Mouse (Mus musculus): ENCODE measurements around the gene Gps1.
"Not testable (repeated sequence)": the region's sequence is repeated elsewhere in the genome, so short reads cannot be mapped to it uniquely, and the experiment has no call there.

The Gps1 gene

DNA sequence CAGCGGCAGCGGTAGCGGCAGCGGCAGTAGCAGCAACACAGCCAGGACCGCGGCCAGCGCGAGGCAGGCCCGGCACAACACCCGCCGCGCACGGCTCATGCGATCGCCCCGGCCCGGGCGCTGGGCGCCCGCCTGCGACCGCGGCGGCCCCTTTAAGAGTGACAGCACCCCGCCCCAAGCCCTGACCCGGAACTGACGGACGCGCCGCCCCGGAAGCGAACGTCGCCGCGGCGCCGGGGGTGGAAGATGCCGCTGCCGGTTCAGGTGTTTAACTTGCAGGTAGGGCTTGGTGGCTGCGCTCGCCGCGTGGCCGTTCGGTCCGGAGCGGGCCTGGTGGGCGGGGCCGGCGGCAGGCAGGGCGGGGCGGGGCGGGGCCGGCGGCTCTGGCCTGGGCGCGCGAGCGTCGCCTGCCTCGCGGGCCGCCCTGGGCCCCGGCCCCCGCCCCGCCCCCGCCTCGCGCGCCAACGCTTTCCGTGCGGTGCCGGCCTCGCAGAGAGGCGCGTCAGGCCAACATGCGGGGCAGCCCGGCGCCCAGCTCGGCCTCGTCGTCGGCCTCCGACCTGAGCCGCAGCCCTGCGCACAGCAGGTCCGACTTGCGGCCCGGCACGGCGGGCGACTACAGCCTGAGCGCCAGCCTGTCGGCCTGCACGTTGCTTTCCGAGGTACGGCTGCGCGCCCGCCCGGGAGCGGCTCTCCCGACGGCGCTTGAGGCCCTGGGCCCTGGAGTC is at the start of gene Gps1, which contains the start of gene Rfng:
Gene Gps1, plus strand, starts transcription at position 209 of the 728 bp plus-strand sequence.
Gene Rfng, minus strand, starts transcription at position 144 of the 728 bp plus-strand sequence.
- DNase-seq (ENCODE audit: low read depth, low spot score) = peak; percentile 87

DNA sequence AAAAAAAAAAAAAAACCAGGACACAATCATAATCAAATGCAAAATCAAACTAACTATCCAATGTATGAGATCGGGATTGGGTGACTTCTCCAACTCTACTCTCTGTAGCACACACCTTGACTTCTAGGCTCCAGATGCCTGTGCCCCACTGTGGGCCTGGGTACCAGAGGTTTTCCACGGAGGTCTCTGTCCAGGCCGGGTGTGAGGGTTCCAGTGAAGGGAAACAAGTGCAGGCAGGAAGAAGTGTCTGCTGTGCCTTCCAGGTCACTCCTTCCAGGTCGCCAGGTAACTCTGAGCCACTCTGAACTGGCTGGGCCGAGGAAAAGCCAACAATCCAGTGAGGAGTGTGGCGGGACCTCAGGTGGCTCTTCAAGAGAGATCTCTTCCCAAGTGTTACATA is 47.6 kb upstream of the Gps1 start:
- DNase-seq (ENCODE audit: low read depth, low spot score) = no peak

DNA sequence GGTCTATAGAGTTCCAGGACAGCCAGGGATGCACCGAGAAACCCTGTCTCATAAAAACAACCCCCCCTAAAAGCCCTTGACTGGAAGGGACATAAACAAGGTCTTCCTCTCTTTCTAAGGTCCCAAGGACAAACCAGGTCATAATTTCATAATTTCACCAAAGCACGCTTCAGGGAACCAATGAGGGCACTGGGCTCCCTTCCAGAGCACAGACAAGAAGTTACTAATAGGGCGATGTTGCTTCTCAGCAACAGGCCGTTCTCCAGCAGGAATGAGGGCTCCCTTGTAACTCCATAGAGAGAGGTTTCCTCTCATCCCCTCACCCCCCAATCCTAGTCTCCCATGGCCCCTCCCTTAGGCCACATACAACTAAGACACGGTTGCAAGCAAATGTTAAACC is 43.1 kb upstream of the Gps1 start:
- no peak for DNase-seq (ENCODE audit: low read depth, low spot score)

DNA sequence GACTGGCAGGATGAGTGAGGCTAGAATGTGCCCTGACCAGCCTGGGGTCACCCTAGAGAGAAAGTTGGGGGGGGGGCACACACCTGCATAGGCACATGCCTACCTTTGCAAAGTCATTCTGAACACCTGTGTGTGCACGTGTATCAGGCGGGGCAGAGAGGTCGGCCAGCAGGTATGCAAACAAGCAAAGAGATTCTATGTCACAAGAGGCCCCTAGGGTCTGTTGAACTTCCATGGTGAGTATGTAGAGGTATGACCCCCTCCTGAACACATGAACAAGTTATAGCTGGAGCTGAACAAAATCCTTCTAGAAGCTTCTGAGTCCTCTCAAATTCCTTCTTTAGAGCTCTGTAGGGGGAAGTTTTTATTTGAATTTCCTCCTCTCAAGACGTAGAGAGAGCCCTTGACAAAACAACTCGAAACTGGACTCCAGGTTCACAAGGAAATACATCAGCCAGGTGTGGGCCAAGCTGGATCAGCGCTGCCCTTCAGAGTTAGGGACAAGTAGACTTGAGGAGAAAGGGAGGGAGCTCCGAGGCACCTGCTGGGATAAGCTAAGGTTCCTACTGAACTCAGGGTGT is 39.9 kb upstream of the Gps1 start:
- peak; percentile 37 for DNase-seq (ENCODE audit: low read depth, low spot score)

DNA sequence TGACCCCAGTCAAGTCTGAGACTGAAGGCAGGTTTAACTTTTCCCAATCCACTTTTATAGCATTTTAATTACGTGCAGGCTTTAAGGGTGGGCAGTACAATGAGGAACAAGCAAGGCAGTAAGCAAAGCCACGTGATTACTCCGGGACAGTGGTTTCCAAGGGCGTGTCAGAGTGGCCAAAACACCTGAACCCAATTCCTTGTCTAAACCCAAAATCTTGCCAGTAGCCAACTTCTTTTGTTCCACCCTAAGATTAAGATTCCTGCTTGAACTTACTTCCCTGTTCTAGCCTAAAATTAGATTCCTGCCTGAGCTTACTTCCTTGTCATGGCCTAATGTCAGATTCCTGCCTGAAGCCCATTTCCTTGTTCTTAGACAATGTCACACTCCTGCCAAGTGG is 36.1 kb upstream of the Gps1 start:
- no peak for DNase-seq (ENCODE audit: low read depth, low spot score)

DNA sequence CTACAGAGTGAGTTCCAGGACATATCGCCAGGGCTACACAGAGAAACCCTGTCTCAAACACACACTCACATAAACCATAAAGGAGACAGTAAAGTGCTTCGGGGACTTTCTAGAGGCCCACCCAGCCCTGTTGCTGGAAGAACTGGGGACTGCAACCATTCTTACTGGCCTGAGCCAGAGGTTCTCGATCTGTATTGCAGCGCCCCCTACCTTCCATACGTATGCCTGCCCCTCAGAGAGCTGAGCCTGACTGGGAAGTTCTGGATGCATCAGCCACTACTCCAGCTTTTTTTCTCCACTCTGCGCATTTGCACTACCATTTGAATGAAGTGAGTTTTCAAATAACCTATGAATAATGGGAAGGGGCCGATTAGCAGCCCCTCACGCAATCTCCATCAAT is 34.6 kb upstream of the Gps1 start:
- peak; percentile 66 for DNase-seq (ENCODE audit: low read depth, low spot score)

DNA sequence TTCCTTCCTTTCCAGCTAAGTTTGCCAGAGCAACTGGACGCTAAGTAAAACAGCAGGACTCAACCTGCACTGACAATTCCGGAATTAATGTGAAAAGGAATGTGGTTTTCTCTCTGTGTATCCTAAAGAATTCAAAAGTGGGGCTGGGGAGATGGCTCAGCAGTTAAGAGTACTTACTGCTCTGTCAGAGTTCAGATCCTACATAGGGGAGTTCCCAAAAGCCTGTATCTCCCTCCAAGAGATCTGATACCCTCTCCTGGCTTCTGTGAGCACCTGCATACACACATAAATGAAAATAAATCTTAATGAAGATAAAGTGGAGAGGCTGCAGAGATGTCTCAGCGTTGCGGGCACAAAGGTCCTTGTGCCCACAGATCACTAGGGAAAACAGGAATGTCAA is 32.5 kb upstream of the Gps1 start:
- no peak for DNase-seq (ENCODE audit: low read depth, low spot score)

DNA sequence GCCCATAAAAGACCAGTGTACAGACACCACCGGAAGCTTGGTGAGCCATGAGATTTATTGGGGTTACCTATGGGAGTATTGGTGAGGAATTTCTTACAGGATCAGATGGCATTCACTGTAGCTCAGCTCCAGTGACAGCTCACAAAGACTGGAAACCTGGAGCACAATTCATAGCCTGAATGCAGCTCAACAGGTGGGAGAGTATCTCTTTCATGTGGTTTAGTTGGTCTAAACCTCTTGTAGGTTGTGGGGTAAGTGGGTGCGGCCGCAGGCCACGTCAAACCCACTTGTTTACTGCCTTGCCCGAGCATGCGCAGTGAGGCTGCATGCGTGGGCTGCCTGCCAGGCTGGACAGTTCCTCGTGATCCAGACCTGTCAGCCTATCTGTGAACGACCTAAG is 23.8 kb upstream of the Gps1 start:
- no peak for DNase-seq (ENCODE audit: low read depth, low spot score)

DNA sequence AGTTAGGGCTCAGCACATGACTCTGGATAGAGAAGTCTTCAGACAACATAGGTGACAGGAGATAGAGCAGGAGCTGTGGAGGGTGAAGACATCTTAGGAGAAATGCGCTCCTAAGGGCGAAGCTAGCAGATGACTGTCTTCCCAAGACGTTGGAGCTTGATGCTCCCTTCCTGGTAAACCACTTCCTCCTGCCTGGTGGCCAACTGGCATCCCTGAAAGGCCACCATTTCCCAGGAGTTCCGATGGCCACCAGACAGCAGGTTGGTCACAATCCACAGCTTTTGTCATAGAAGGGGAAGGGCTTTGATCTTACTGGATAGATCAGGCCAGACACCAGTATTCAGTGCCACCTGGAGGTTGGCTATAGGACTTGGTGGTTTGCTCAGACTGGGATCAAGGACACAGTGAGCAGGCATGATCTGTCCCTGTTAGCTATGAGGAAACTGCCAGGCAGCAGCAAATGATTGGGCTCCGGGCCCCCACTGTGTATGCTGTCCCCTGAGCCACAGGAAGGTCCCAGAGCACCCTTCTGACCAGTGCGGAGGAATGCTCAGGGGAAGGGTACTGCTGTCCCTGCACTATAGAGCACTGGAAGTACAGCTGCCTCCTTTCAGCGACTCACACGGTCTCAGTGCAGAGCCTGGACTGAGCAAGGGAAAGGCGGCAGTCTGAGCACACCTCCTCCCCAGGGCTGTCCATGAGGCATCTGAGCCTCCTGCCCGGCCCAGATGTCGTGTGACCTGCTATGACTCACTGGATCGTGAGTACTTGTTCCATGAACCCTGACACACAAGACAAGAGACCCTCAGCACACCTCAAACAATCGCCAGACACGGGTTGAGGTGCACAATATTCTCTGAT is 22.0 kb upstream of the Gps1 start:
- no peak for DNase-seq (ENCODE audit: low read depth, low spot score)

DNA sequence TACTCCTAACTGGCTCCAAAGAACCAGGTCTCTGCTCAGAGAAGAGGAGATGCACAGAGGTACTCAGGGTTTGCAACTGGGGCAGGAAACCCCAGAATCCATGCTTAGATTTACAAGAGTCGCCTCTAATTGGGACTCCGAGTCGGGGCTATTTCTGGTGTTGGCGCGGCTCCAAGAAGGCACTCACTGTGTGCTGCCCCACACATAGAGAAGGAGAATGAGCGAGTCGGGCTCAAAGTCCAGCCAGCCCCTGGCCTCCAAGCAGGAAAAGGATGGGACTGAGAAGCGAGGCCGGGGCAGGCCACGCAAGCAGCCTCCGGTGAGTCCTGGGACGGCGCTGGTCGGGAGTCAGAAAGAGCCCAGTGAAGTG is 21.4 kb upstream of the Gps1 start, which contains the start of gene Hmga1b:
Gene Hmga1b, plus strand, starts transcription at position 123 of the 370 bp plus-strand sequence.
- DNase-seq (ENCODE audit: low read depth, low spot score) = not testable (repeated sequence)

DNA sequence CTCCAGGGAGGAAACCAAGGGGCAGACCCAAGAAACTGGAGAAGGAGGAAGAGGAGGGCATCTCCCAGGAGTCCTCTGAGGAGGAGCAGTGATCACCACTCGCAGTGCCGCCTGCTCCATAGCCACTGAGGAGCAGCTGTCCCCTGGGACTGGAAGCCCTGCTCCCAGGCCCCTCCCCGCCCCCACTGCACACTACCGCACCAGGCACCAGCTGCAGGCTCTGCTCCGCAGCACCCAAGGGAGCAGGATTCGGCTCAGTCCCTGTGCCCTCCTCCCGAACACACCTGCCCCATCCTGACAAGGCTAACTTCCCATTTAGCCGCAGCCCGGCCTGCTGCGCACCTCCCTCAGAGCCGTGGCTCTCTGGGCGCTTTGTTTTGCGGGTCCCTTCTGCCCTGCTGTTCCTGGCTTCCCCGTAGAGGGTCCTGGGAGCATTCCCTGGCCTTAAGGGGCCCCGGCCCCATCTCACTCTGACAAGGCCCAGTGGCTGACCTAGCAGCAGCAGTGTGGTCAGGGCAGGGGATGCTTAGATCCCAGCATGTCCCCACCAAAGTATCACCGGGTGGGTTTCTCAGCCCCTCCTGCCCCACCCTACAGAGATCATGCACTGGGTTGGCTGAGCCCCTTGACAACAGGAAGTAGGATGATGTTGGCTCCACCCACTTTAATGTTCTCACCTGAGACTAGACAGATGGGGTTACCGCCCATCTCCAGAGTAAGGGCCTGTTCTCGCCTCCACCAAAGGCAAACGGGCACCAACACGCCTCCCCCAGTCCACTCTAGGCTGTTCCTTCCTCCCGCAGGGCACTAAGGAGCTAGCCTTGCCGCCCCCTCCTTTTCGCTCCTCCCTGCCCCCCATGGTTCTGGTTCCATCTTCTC is 20.7 kb upstream of the Gps1 start:
- not testable (repeated sequence) for DNase-seq (ENCODE audit: low read depth, low spot score)

DNA sequence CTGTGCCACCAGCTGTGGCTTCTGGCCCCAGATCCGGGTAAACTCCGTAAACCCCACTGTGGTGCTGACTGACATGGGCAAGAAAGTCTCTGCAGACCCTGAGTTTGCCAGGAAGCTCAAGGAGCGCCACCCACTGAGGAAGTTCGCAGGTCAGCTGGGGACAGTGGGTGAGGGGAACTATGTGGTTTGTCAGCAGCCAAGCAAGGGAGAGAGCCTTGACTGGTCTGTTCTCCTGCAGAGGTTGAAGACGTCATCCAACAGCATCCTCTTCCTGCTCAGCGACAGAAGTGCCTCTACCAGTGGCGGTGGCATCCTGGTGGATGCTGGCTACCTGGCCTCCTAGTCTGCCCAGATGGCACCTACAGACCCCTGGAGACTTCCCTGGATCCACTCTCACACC is 17.0 kb upstream of the Gps1 start:
- DNase-seq (ENCODE audit: low read depth, low spot score) = not testable (repeated sequence)

DNA sequence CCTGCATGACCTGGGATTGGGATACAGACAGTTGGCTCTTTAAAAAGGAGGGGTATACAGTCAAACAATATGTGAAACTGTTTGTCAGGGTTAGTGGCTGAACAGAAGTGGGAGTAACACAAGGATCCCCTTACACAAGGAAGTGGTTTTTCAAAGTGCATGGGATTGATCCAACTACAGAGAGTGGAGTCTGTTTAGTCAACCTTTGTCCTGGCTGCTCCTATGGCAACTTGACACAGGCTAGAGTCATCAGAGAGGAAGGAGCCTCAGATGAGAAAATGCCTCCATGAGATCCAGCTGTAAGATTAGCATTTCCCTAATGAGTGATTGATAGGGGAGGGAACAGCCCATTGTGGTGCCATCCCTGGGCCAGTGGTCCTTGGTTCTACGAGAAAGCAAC is 15.9 kb upstream of the Gps1 start:
- no peak for DNase-seq (ENCODE audit: low read depth, low spot score)

DNA sequence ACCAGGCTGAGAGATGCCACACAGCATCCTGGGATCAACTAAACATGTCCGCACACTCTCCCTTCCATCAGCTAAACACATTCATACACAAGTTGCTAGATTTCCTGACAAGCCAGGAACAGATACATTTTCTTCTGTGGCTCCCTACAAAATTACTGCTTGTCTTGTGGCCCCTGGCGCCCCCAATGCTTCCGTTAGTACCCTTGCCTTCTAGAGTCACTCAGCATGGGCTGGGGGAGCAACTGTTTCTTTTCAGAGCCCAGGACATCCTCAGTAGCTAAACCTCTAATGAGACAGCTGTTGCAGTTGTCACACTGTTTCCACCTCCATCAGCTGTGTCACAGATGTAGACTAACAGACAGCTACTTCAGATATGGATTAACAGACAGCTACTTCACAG is 11.3 kb upstream of the Gps1 start:
- DNase-seq (ENCODE audit: low read depth, low spot score) = no peak

DNA sequence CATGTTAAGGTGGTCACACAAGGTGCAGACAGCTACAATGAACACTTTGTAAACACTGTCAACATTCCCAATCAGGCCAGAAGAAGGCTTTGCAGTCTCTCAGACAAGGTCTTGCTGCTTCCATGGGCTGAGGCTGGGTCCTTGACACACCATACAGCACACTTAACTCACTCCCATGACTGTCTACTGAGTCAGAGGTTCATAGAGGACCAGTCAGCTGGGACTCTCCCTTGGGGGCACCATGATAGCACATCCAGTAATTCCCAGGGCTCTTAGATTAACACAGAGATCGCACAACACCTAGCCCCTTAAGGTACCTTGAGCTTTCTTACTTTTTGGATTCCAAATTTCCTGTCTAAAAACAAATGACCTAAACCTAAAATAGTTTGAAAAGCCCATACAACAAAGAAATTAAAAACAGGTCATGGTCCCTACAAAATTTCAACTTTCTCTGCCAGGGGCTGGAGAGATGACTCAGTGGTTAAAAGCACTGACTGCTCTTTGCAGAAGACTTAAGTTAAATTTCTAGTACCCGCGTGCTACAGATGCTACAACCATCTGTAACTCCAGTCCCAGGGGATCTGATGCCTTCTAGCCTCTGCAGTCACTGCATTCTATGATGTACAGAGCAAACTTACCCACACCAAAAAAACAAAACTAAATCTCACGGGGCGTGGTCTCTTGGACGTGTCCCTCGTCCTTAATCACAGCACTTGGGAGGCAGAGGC is 10.4 kb upstream of the Gps1 start:
- DNase-seq (ENCODE audit: low read depth, low spot score) = no peak

DNA sequence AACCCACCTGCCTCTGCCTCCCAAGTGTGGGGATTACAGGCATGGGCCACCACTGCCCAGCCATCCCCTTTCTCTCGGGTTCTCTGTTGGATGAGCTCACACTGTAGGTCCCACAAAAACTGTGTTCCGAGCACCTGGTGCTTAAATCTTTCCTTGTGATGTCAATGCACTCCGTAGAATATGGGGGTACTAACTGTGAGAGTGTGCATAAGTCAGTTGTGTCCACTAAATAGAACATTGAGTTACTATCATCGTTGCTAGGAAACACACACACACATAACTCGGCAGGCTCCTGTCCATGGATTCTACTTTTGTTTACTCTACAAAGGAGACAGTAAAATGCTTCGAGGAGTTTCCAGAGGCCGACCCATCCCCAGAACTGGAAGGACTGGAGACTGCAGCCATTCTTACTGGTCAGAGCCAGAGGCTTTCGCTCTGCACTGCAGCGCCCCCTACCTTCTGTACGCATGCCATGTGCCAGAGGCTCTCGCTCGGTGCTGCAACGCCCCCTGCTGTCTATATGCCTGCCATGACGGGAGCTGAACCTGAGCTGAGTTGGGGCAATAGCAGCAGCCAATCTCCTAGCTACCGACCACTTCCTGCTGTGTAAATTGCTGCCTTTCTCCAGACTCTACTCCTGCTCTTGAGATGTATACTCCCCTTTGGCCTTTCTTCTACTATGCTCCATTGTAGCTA is 8.2 kb upstream of the Gps1 start:
- peak; percentile 93 for DNase-seq (ENCODE audit: low read depth, low spot score)

DNA sequence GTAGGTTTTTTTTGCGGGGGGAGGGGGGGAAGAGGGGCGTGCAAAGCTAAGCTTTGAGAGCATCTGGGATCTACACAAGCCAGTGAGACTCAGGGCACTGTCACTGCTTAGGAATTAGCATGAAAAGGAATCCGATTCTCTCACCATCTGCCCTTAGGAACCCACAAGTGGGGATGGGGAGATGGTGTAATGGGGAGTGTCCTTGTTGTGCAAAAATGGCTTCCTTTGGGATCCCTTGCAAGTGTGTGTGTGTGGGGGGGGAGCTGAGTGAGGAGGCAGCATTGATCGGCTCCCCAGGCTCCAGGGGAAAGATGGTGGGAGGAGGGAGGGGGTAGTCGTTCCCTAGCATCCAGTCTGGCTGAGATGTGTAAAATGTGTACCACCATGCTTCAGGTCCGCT is 6.9 kb upstream of the Gps1 start:
- DNase-seq (ENCODE audit: low read depth, low spot score) = no peak

DNA sequence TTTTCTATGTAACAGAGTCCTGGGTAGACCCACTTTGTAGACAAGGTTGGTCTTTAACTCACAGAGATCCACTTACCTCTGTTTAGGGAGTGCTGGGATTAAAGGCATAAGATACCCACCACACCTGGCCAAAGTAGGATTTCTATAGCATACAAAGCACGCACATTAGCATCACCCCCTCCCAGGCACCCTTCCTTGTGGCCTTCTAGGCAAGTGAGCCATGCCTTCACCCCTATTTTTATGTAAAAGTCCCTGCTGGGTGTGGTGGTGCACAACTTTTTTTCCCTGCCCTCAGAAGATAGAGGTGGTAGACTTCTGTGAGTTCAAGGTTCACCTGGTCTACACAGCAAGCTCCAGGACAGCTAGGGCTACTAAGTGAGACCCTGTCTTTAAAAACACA is 4.2 kb upstream of the Gps1 start:
- no peak for DNase-seq (ENCODE audit: low read depth, low spot score)

DNA sequence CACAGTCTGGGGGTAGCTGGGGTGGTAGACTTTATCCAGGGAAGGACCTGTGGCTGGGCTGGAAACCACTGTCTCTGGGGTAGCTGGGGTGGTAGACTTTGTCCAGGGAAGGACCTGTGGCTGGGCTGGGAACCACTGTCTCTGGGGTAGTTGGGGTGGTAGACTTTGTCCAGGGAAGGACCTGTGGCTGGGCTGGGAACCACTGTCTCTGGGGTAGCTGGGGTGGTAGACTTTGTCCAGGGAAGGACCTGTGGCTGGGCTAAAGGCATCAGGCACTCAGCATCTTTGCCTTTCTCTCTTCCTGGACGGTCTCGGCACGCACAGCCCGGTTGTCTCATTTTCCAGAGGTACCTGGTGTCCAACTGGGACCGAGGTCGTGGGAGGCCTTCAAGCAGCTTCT is 2.7 kb upstream of the Gps1 start:
- DNase-seq (ENCODE audit: low read depth, low spot score) = not testable (repeated sequence)

DNA sequence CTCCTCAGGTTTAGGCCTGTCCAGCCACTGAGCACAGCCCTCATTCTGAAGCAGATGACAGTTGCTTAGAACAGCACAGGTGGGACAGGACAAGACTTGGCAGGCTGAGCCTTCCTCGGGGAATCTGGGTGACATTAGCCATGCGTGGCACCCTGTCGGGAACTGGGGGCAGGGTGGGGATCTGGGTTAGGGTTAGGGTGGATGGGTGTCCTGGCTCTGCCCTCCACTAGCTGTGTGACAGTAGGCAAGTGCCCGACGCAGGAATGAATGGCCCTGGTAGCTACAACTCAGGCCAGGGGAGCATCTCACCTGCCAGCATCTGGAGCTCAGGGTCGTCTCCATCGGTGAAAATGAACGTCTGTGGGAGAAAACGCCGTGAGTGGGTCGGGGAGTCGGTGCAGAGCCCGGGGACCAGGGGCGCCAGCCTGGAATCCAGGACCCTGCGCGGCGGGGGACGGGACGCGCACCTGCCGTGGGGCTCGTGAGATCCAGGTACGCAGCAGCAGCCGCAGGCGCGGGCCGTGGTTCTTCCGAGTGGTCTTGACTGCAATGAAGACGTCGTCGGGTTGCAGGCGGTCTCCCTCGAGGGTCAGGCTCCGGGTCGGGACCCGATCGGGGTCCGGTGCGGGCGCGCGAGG is 527 bp upstream of the Gps1 start:
- peak; percentile 32 for DNase-seq (ENCODE audit: low read depth, low spot score)

Data from A20 (cell line).